ENCODE assay signal across 1 mouse cellular context in genomic region chr6:52292328-52292727, GRCm38 (mm10).
A peak's percentile ranks its signal among the peaks of the same experiment; 100 is the strongest.
TF ChIP-seq lines count a peak whose summit lies in the region.

No protein-coding gene starts in this region.

TF ChIP-seq in CH12.LX, 34 proteins besides CTCF, POLR2A, EP300 and RAD21:
- TF ChIP-seq IRF4 (IDR thresholded peaks at IDR 0.05; ENCODE audit: low read depth, low read length) (peak; percentile 88), MAFK (IDR thresholded peaks at IDR 0.05; ENCODE audit: insufficient replicate concordance, low read length) (0 out of 2 replicates have a peak, but pooled peaks have one; percentile 60), SIN3A (IDR thresholded peaks at IDR 0.05; ENCODE audit: low read length) (0 out of 2 replicates have a peak, but pooled peaks have one; percentile 38), MAX (IDR thresholded peaks at IDR 0.05; ENCODE audit: low read length) (0 out of 2 replicates have a peak, but pooled peaks have one; percentile 57), ZNF384 (IDR thresholded peaks at IDR 0.05; ENCODE audit: low read depth, low read length) (no peak), MXI1 (IDR thresholded peaks at IDR 0.05; ENCODE audit: low read depth, low read length) (no peak), RCOR1 (conservative IDR thresholded peaks at IDR 0.05; ENCODE audit: low read depth, low read length) (0 out of 2 replicates have a peak, but pooled peaks have one; percentile 41), UBTF (IDR thresholded peaks at IDR 0.05; ENCODE audit: low read depth, low read length) (no peak), MEF2A (IDR thresholded peaks at IDR 0.05; ENCODE audit: borderline replicate concordance, low read depth, low read length) (peak; percentile 39; the same call in 1 of the 2 replicates), BHLHE40 (IDR thresholded peaks at IDR 0.05; ENCODE audit: low read depth, low read length) (peak; percentile 97), ETS1 (conservative IDR thresholded peaks at IDR 0.05; ENCODE audit: low read depth, low read length) (peak; percentile 37), JUND (conservative IDR thresholded peaks at IDR 0.05; ENCODE audit: low read depth, low read length) (peak; percentile 33; the same call in 1 of the 2 replicates)
